Mouse (Mus musculus) thymus, postnatal 0 days (tissue): ENCODE data around the gene Gm3404. TPM values are rescaled to one million over a fixed set of nuclear protein-coding genes. Genes with fewer than 3 reads are reported as not detected.
"Not testable (repeated sequence)": the region's sequence is repeated elsewhere in the genome, so short reads cannot be mapped to it uniquely, and the experiment has no call there.

ENCODE experiments used
- DNase-seq: peaks from one replicate; pipeline ENCODE4 v3.0.0-alpha.2; 2015; ENCODE audit warnings: low spot score
- polyA plus RNA-seq: library from polyadenylated mRNA; unstranded; fragments of >200 nt; fragmentation: Nextera tagmentation; extraction: Ambion mirVana; gene quantifications from 2 replicates; pipeline ENCODE4 v1.2.1, GENCODE M21; 2015

Gm3404 gene
- polyA plus RNA-seq, result not detected in 2 replicates

- not testable (repeated sequence) for DNase-seq
These were observed at the start of gene Gm3404 for GRCm38 (mm10) chr5:146525501-146525900. TSS of gene Gm3404 (plus strand) at chr5:146525801.

- not testable (repeated sequence) for DNase-seq
These were observed 46.0 kb upstream of the Gm3404 start for GRCm38 (mm10) chr5:146479564-146479963.

DNA sequence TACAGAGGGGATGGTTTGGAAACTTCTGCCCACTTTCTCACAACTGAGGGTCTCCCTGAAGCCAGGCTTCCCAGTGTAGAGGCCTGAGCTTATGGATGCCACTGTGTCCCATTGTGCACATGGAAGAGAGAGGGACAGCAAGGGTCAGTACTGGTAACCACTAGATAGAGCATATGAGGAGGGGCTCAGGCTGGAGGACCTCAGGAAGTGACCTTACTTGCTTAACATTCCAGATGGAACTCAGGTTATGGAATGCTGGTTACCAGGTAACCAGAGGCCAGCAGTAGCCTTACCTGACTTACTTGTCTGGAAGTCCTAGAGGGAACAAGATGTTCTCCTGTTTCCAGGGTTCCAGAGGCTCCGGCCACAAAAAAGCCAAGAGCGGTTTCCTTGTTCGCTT, 43.9 kb upstream of the Gm3404 start, which contains the start of gene Gm6408:
Gene Gm6408, plus strand, starts transcription at position 301 of the 400 bp plus-strand sequence.
- DNase-seq, result not testable (repeated sequence)

- DNase-seq, result not testable (repeated sequence)
These were observed 36.6 kb upstream of the Gm3404 start for GRCm38 (mm10) chr5:146488959-146489358.

- DNase-seq, result not testable (repeated sequence)
These were observed 34.5 kb upstream of the Gm3404 start, which contains the start of gene Gm6370 for GRCm38 (mm10) chr5:146491063-146491462. TSS of gene Gm6370 (plus strand) at chr5:146491363.

DNA sequence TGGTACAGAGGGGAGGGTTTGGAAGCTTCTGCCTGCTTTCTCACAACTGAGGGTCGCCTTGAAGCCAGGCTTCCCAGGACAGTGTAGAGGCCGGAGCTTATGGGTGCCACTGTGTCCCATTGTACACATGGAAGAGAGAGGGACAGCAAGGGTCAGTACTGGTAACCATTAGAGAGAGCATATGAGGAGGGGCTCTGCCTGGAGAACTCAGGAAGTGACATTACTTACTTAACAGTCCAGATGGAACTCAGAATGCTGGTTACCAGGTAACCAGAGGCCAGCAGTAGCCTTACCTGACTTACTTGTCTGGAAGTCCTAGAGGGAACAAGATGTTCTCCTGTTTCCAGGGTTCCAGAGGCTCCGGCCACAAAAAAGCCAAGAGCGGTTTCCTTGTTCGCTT, 23.5 kb upstream of the Gm3404 start, which contains the start of gene 4930449I24Rik:
Gene 4930449I24Rik, plus strand, starts transcription at position 301 of the 400 bp plus-strand sequence.
- not testable (repeated sequence) for DNase-seq

DNA sequence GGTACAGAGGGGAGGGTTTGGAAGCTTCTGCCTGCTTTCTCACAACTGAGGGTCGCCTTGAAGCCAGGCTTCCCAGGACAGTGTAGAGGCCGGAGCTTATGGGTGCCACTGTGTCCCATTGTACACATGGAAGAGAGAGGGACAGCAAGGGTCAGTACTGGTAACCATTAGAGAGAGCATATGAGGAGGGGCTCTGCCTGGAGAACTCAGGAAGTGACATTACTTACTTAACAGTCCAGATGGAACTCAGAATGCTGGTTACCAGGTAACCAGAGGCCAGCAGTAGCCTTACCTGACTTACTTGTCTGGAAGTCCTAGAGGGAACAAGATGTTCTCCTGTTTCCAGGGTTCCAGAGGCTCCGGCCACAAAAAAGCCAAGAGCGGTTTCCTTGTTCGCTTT, 11.8 kb upstream of the Gm3404 start, which contains the start of gene Gm3402:
Gene Gm3402, plus strand, starts transcription at position 301 of the 400 bp plus-strand sequence.
- DNase-seq, result not testable (repeated sequence)

- DNase-seq, result not testable (repeated sequence)
These were observed 11.7 kb downstream of the Gm3404 start, which contains the start of gene Gm3409 for GRCm38 (mm10) chr5:146537347-146537746. TSS of gene Gm3409 (plus strand) at chr5:146537647.

DNA sequence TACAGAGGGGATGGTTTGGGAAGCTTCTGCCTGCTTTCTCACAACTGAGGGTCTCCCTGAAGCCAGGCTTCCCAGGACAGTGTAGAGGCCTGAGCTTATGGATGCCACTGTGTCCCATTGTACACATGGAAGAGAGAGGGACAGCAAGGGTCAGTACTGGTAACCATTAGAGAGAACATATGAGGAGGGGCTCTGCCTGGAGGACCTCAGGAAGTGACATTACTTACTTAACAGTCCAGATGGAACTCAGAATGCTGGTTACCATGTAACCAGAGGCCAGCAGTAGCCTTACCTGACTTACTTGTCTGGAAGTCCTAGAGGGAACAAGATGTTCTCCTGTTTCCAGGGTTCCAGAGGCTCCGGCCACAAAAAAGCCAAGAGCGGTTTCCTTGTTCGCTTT, 30.2 kb downstream of the Gm3404 start, which contains the start of gene Gm3415:
Gene Gm3415, plus strand, starts transcription at position 301 of the 400 bp plus-strand sequence.
- not testable (repeated sequence) for DNase-seq

DNA sequence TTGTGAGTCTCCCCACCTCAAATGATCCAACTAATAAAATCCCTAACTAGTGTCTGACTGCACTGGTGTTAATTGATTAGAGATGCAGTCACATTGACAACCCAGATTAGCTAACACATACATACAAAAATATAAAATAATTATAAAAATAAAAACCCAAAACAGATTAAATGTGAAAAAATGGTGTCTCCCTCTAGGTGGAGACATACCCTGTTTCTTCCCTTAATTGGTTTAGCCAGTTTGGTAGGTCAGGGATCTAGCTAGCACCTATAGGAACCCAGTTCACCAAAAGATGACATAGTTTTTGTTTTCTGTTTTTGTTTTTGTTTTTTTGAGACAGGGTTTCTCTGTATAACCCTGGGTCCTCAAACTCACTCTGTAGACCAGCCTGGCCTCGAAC, 38.7 kb downstream of the Gm3404 start:
- DNase-seq, result no peak

- peak; percentile 58 for DNase-seq
These were observed 41.5 kb downstream of the Gm3404 start for GRCm38 (mm10) chr5:146567054-146567453.

- DNase-seq, result not testable (repeated sequence)
These were observed 44.6 kb downstream of the Gm3404 start for GRCm38 (mm10) chr5:146570179-146570578.

DNA sequence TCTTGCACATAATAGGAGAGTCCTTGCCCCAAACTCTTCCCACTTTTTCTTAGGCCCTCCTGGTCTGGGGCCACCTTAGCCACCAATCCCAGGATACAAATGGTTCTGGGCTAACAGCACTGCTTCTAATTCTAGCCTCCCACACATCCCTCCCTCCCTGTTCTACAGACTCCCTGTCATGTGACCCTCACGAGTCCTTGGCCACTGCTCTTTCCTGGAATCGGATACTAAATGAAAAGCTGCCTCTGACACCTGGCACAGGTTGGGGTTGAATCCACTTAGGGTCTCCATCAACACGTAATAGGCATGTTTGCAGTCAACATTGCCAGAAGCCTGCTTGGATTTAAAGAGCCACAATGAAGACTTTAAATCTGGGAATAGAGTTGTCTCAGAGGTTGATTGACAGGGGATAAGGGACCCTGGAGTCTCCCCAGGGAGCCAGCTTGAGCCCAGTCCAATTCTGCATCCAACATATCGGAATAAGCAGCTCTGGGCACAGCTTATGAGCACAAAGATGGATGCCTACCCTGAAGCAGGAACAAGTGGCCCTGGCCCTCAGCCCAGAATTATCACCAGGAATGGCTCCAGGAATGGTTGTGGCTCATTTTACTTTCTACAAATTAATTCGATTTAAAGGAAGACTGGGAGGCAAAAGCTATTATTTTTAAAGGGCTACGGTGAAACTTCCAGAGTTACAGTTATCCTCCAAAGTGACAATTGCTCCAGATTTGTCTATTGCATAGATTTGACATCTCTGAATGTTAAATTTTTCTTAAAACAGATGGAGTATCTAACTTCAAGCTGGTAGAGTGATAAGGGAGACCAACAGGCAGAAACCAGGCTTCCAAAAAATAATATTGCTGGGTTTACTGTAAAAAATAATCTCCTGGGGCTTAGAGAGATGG, 46.5 kb downstream of the Gm3404 start:
- DNase-seq, result not testable (repeated sequence)

- DNase-seq, result not testable (repeated sequence)
These were observed 47.1 kb downstream of the Gm3404 start for GRCm38 (mm10) chr5:146572735-146573042.

DNA sequence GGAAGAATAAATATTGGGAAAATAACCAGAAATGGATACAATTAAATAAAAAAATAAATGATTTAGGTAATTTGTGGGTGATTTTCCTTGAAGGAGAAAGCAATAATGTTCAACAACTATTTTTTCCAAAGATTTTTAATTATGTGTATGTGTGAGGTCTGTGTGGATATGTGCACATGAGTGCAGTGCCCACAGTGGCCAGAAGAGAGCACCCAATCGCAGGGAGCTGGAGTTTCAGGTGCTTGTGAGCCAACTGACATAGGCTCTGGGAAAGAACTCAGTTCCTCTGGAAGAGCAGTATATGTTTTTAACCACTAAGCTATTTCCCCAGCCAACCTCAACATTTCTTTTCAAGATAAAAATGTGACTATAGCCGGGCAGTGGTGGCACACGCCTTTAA, 51.1 kb downstream of the Gm3404 start:
- no peak for DNase-seq

Other genes with a start within 250 kb of the Gm3404 start
- 0.29 and 0.35 TPM in 2 replicates for gene Wasf3, start 140.8 kb upstream of the Gm3404 start, polyA plus RNA-seq
- not detected in 2 replicates for gene Gm6408, start 43.8 kb upstream of the Gm3404 start, polyA plus RNA-seq
- not detected in 2 replicates for gene Gm6370, start 34.4 kb upstream of the Gm3404 start, polyA plus RNA-seq
- gene 4930449I24Rik, start 23.4 kb upstream of the Gm3404 start, polyA plus RNA-seq, result not detected in 2 replicates
- gene Gm3402, start 11.7 kb upstream of the Gm3404 start, polyA plus RNA-seq, result not detected in 2 replicates
- 0.13 TPM in 1 of 2 replicates, not detected in the other for gene Gm3409, start 11.8 kb downstream of the Gm3404 start, polyA plus RNA-seq
- gene Gm3415, start 30.3 kb downstream of the Gm3404 start, polyA plus RNA-seq, result not detected in 2 replicates
- gene Gpr12, start 59.4 kb downstream of the Gm3404 start, polyA plus RNA-seq, result 0.26 TPM in 1 of 2 replicates, not detected in the other